Mouse (Mus musculus): ENCODE measurements around the gene Chp1. TPM values are rescaled to one million over a fixed set of nuclear protein-coding genes. Genes with fewer than 3 reads are reported as not detected.
"Not testable (repeated sequence)": the region's sequence is repeated elsewhere in the genome, so short reads cannot be mapped to it uniquely, and the experiment has no call there.

The Chp1 gene
- polyA plus RNA-seq, 1 experiment: 27.1 TPM

- TF ChIP-seq POLR2A (IDR thresholded peaks at IDR 0.05; ENCODE audit: control insufficient read depth, low read depth, low read length): no peak
- TF ChIP-seq CTCF (IDR thresholded peaks at IDR 0.05; ENCODE audit: control insufficient read depth, insufficient read depth, insufficient replicate concordance, low read depth, low read length): no peak
- Histone ChIP-seq H3K27ac (ENCODE audit: control insufficient read depth, insufficient read depth, low read depth, low read length) (no peak overlapping the region), H3K4me3 (ENCODE audit: control insufficient read depth, low read depth, low read length) (no peak overlapping the region), H3K36me3 (ENCODE audit: control insufficient read depth, insufficient read depth, low read length) (peaks cover 4% of the 10 kb centered on the region; the same call in 1 of the 2 replicates), H3K4me1 (ENCODE audit: control insufficient read depth, insufficient read depth, low read length) (no peaks in the 10 kb centered on the region), H3K27me3 (ENCODE audit: control insufficient read depth, insufficient read depth, low read length) (no peaks in the 10 kb centered on the region)
These were observed 55.0 kb downstream of the Chp1 start for GRCm38 (mm10) chr2:119602488-119602887.

GRCm38 (mm10) chr2:119603909-119604308, 56.4 kb downstream of the Chp1 start:
- Histone ChIP-seq H3K27me3 (ENCODE audit: control insufficient read depth, insufficient read depth, low read length) (no peaks in the 10 kb centered on the region), H3K4me1 (ENCODE audit: control insufficient read depth, insufficient read depth, low read length) (no peaks in the 10 kb centered on the region), H3K36me3 (ENCODE audit: control insufficient read depth, insufficient read depth, low read length) (peaks cover 1% of the 10 kb centered on the region; the same call in 1 of the 2 replicates), H3K4me3 (ENCODE audit: control insufficient read depth, low read depth, low read length) (no peak overlapping the region), H3K27ac (ENCODE audit: control insufficient read depth, insufficient read depth, low read depth, low read length) (no peak overlapping the region)
- TF ChIP-seq POLR2A (IDR thresholded peaks at IDR 0.05; ENCODE audit: control insufficient read depth, low read depth, low read length): no peak
- no peak for TF ChIP-seq CTCF (IDR thresholded peaks at IDR 0.05; ENCODE audit: control insufficient read depth, insufficient read depth, insufficient replicate concordance, low read depth, low read length)

GRCm38 (mm10) chr2:119605361-119605973, 58.0 kb downstream of the Chp1 start:
- TF ChIP-seq CTCF (IDR thresholded peaks at IDR 0.05; ENCODE audit: control insufficient read depth, insufficient read depth, insufficient replicate concordance, low read depth, low read length) (no peak), POLR2A (IDR thresholded peaks at IDR 0.05; ENCODE audit: control insufficient read depth, low read depth, low read length) (no peak)
- H3K4me3 ChIP-seq (ENCODE audit: control insufficient read depth, low read depth, low read length): no peak overlapping the region
- H3K27ac ChIP-seq (ENCODE audit: control insufficient read depth, insufficient read depth, low read depth, low read length): no peak overlapping the region
- peaks cover 1% of the 10 kb centered on the region; the same call in 1 of the 2 replicates for H3K36me3 ChIP-seq (ENCODE audit: control insufficient read depth, insufficient read depth, low read length)
- H3K27me3 ChIP-seq (ENCODE audit: control insufficient read depth, insufficient read depth, low read length): no peaks in the 10 kb centered on the region
- H3K4me1 ChIP-seq (ENCODE audit: control insufficient read depth, insufficient read depth, low read length): no peaks in the 10 kb centered on the region

- Histone ChIP-seq H3K4me3 (ENCODE audit: control insufficient read depth, low read depth, low read length) (no peak overlapping the region), H3K27me3 (ENCODE audit: control insufficient read depth, insufficient read depth, low read length) (no peaks in the 10 kb centered on the region), H3K4me1 (ENCODE audit: control insufficient read depth, insufficient read depth, low read length) (no peaks in the 10 kb centered on the region), H3K36me3 (ENCODE audit: control insufficient read depth, insufficient read depth, low read length) (peaks cover 1% of the 10 kb centered on the region; the same call in 1 of the 2 replicates), H3K27ac (ENCODE audit: control insufficient read depth, insufficient read depth, low read depth, low read length) (no peak overlapping the region)
- TF ChIP-seq CTCF (IDR thresholded peaks at IDR 0.05; ENCODE audit: control insufficient read depth, insufficient read depth, insufficient replicate concordance, low read depth, low read length): no peak
- TF ChIP-seq POLR2A (IDR thresholded peaks at IDR 0.05; ENCODE audit: control insufficient read depth, low read depth, low read length): no peak
These were observed 59.5 kb downstream of the Chp1 start for GRCm38 (mm10) chr2:119607023-119607422.

- TF ChIP-seq POLR2A (IDR thresholded peaks at IDR 0.05; ENCODE audit: control insufficient read depth, low read depth, low read length) (no peak), CTCF (IDR thresholded peaks at IDR 0.05; ENCODE audit: control insufficient read depth, insufficient read depth, insufficient replicate concordance, low read depth, low read length) (no peak)
- H3K36me3 ChIP-seq (ENCODE audit: control insufficient read depth, insufficient read depth, low read length): no peaks in the 10 kb centered on the region; the same call in 1 of the 2 replicates
- peak overlapping the region; percentile 89 for H3K4me3 ChIP-seq (ENCODE audit: control insufficient read depth, low read depth, low read length)
- no peaks in the 10 kb centered on the region for H3K27me3 ChIP-seq (ENCODE audit: control insufficient read depth, insufficient read depth, low read length)
- no peaks in the 10 kb centered on the region for H3K4me1 ChIP-seq (ENCODE audit: control insufficient read depth, insufficient read depth, low read length)
- H3K27ac ChIP-seq (ENCODE audit: control insufficient read depth, insufficient read depth, low read depth, low read length): peak overlapping the region; percentile 63
These were observed 70.3 kb downstream of the Chp1 start for GRCm38 (mm10) chr2:119617841-119618198.

GRCm38 (mm10) chr2:119618199-119618982, 70.9 kb downstream of the Chp1 start, which contains the start of the genes Nusap1 and Oip5:
Nusap1 (plus strand) TSS chr2:119618298.
Oip5 (minus strand) TSS chr2:119618469.
- peak within 1 kb of the TSS; percentile 79 for H3K27ac ChIP-seq (ENCODE audit: control insufficient read depth, insufficient read depth, low read depth, low read length)
- peak within 1 kb of the TSS; percentile 89 for H3K4me3 ChIP-seq (ENCODE audit: control insufficient read depth, low read depth, low read length)
- no peak for TF ChIP-seq CTCF (IDR thresholded peaks at IDR 0.05; ENCODE audit: control insufficient read depth, insufficient read depth, insufficient replicate concordance, low read depth, low read length)
- TF ChIP-seq POLR2A (IDR thresholded peaks at IDR 0.05; ENCODE audit: control insufficient read depth, low read depth, low read length): peak; percentile 57
- H3K27me3 ChIP-seq (ENCODE audit: control insufficient read depth, insufficient read depth, low read length): no peaks in the 10 kb centered on the region
- H3K36me3 ChIP-seq (ENCODE audit: control insufficient read depth, insufficient read depth, low read length): no peaks in the 10 kb centered on the region
- no peaks in the 10 kb centered on the region for H3K4me1 ChIP-seq (ENCODE audit: control insufficient read depth, insufficient read depth, low read length)

GRCm38 (mm10) chr2:119619002-119619401, 71.5 kb downstream of the Chp1 start:
- peak overlapping the region; percentile 79; the same call in 1 of the 2 replicates for H3K27ac ChIP-seq (ENCODE audit: control insufficient read depth, insufficient read depth, low read depth, low read length)
- H3K4me1 ChIP-seq (ENCODE audit: control insufficient read depth, insufficient read depth, low read length); H3K36me3 ChIP-seq (ENCODE audit: control insufficient read depth, insufficient read depth, low read length); H3K27me3 ChIP-seq (ENCODE audit: control insufficient read depth, insufficient read depth, low read length): not testable (repeated sequence)
- peak overlapping the region; percentile 89 for H3K4me3 ChIP-seq (ENCODE audit: control insufficient read depth, low read depth, low read length)

All from testis, adult 2 months (tissue).